Mouse (Mus musculus): Measurements from ENCODE around the gene Prss43. TPM values are rescaled to one million over a fixed set of nuclear protein-coding genes. Genes with fewer than 3 reads are reported as not detected.

The Prss43 gene
- polyA plus RNA-seq (2014; fragmentation: Nextera tagmentation; extraction: Ambion mirVana): not detected in 2 replicates

DNA sequence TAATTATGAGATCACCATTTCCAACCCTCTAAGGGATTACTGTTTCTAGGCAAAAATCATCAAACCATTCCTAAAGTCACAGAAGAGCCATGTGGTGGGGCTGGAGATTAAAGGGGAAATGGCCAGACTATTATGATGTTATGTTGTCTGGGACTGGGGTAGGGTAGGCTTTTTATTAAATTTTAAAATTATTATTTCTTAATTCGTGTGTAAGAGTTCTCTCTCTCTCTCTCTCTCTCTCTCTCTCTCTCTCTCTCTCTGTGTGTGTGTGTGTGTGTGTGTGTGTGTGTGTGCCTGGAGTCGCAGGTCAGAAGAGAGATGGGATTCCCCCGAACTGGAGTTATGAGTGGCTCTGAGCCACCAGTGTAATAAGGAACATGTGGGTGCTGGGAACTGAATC is at the start of gene Prss43:
Gene Prss43, plus strand, starts transcription at position 301 of the 400 bp plus-strand sequence.
- Histone ChIP-seq H3K9me3 (replicated peaks; ENCODE audit: control insufficient read depth, low read length) (no peaks in the 10 kb centered on the region), H3K4me1 (ENCODE audit: control insufficient read depth, insufficient read depth, low read length) (no peaks in the 10 kb centered on the region), H3K4me2 (no peak within 1 kb of the TSS), H3K4me3 (ENCODE audit: low read depth, low read length) (no peak within 1 kb of the TSS), H3K36me3 (ENCODE audit: control insufficient read depth, insufficient read depth, low read length) (no peaks in the 10 kb centered on the region), H3K9ac (ENCODE audit: low read depth, low read length) (no peak within 1 kb of the TSS), H3K27ac (ENCODE audit: low read depth, low read length) (no peak within 1 kb of the TSS), H3K27me3 (ENCODE audit: control insufficient read depth, insufficient read depth, low read length) (peaks cover 3% of the 10 kb centered on the region; the same call in 1 of the 2 replicates)
- 63% methylated on average over 3 of the region's 3 CpGs for WGBS (ENCODE audit: insufficient replicate concordance)
- no peak for ATAC-seq (replicated peaks; ENCODE audit: insufficient number of reproducible peaks, low FRiP score, low TSS enrichment)

DNA sequence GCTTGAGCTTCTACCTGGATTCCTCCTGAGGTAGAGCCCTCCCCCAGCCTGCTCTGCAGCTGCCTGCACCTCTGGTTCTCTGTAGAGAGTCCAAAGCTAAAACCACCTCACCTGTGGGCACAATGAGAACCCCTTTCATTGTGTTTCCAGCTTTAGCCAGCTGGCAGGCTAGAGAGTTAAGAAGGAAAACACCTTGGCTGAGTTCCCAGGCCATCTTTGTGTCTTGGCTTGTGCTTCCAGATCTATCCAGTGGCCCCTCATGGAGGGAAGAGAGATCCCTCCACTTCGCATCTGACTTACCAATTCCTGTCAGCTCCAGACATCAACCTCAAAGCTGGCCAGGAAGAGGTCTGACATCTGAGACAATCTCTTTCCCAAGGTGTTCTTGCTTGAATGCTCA is 48.4 kb upstream of the Prss43 start:
- Histone ChIP-seq H3K36me3 (ENCODE audit: control insufficient read depth, insufficient read depth, low read length) (no peaks in the 10 kb centered on the region), H3K9me3 (replicated peaks; ENCODE audit: control insufficient read depth, low read length) (no peaks in the 10 kb centered on the region), H3K9ac (ENCODE audit: low read depth, low read length) (no peak overlapping the region), H3K4me3 (ENCODE audit: low read depth, low read length) (no peak overlapping the region), H3K4me1 (ENCODE audit: control insufficient read depth, insufficient read depth, low read length) (peaks cover 20% of the 10 kb centered on the region), H3K27me3 (ENCODE audit: control insufficient read depth, insufficient read depth, low read length) (no peaks in the 10 kb centered on the region), H3K27ac (ENCODE audit: low read depth, low read length) (no peak overlapping the region), H3K4me2 (no peak overlapping the region)
- 88% methylated on average over 1 of the region's 1 CpGs for WGBS (ENCODE audit: insufficient replicate concordance)
- ATAC-seq (replicated peaks; ENCODE audit: insufficient number of reproducible peaks, low FRiP score, low TSS enrichment): no peak

DNA sequence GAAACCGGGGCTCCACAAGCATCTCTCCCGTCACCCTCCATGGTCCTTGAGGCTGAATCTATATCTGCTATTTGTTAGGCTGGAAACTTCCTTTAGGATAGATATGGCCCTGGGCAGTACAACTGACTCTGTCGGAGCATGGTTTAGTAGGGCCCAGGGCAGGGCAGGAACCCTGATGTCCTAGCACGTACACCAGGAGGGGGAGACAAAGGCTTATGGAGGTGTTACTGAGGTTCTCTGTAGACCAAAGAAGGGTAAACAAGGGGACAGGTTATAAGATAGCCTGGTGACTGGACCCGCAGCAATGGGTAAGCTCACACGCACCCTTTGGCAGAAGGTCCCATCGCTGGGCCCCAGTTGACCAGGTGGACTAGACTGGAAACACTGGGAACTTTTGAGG is 47.9 kb upstream of the Prss43 start:
- Histone ChIP-seq H3K4me1 (ENCODE audit: control insufficient read depth, insufficient read depth, low read length) (peaks cover 21% of the 10 kb centered on the region), H3K36me3 (ENCODE audit: control insufficient read depth, insufficient read depth, low read length) (no peaks in the 10 kb centered on the region), H3K4me3 (ENCODE audit: low read depth, low read length) (no peak overlapping the region), H3K4me2 (no peak overlapping the region), H3K27ac (ENCODE audit: low read depth, low read length) (no peak overlapping the region), H3K9ac (ENCODE audit: low read depth, low read length) (no peak overlapping the region), H3K27me3 (ENCODE audit: control insufficient read depth, insufficient read depth, low read length) (no peaks in the 10 kb centered on the region), H3K9me3 (replicated peaks; ENCODE audit: control insufficient read depth, low read length) (no peaks in the 10 kb centered on the region)
- WGBS (ENCODE audit: insufficient replicate concordance): 75% methylated on average over 7 of the region's 7 CpGs
- ATAC-seq (replicated peaks; ENCODE audit: insufficient number of reproducible peaks, low FRiP score, low TSS enrichment): no peak

DNA sequence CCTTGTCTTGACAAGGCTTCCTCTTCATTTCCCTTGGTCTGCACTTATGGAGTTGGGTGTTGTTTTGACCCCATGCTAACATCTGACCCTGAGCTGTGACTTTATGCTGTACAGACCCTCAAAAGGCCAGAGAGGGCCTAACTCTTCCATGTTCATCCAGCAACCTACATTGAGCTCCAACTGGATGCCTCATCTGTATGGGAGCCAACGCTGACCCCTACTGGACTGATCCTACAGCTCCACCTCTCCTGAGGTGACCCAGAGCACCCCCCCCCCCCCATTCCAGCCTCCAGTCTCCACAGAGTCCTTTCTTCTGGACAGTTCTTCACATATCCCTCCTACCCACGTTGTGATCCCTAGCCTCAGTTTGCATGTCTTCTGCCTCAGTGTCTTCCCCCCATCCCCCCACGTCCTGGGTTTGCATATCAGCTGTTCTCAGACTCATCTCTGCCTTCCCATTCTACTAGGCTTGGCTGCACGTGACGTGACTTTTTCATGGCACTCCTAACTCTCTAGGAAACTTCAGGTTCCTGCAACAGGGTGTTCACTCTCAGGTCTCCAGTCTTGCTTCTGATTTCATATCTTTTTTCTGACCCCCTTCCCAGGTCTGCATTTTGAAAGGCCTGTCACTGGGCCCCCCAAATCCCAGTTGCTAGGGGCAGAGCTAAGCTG is 47.1 kb upstream of the Prss43 start:
- H3K4me1 ChIP-seq (ENCODE audit: control insufficient read depth, insufficient read depth, low read length): peaks cover 22% of the 10 kb centered on the region
- WGBS (ENCODE audit: insufficient replicate concordance): 51% methylated on average over 5 of the region's 5 CpGs
- H3K4me2 ChIP-seq: no peak overlapping the region
- no peak overlapping the region for H3K9ac ChIP-seq (ENCODE audit: low read depth, low read length)
- ATAC-seq (replicated peaks; ENCODE audit: insufficient number of reproducible peaks, low FRiP score, low TSS enrichment): no peak
- no peak overlapping the region for H3K4me3 ChIP-seq (ENCODE audit: low read depth, low read length)
- H3K36me3 ChIP-seq (ENCODE audit: control insufficient read depth, insufficient read depth, low read length): no peaks in the 10 kb centered on the region
- no peak overlapping the region for H3K27ac ChIP-seq (ENCODE audit: low read depth, low read length)
- H3K9me3 ChIP-seq (replicated peaks; ENCODE audit: control insufficient read depth, low read length): no peaks in the 10 kb centered on the region
- H3K27me3 ChIP-seq (ENCODE audit: control insufficient read depth, insufficient read depth, low read length): no peaks in the 10 kb centered on the region

DNA sequence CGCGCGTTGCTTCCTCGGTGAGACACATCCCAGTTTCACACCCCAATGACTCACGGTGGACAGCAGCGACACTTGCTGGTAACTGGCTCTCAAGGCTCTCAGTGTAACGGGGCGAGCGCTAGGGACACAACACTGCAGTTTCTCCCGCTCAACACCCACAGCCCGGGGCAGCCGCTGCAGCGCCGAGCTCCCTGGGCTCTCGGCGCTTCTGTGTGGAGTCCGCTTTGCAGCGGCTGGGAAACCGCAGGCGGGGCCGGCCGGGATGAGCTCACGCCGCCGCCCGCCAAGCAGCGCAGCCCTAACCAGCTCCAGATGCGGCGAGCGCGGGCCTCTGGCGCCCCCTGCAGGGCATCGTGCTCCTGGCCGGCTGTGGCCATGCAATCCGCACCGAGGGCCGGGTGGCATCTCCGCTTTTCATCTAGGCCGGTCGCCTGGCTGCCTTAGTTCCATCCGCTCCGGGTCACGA is 45.2 kb upstream of the Prss43 start:
- Histone ChIP-seq H3K4me3 (ENCODE audit: low read depth, low read length) (peak overlapping the region; percentile 57), H3K27ac (ENCODE audit: low read depth, low read length) (peak overlapping the region; percentile 59), H3K9ac (ENCODE audit: low read depth, low read length) (peak overlapping the region; percentile 69), H3K9me3 (replicated peaks; ENCODE audit: control insufficient read depth, low read length) (no peaks in the 10 kb centered on the region), H3K4me1 (ENCODE audit: control insufficient read depth, insufficient read depth, low read length) (peaks cover 13% of the 10 kb centered on the region), H3K4me2 (peak overlapping the region; percentile 83), H3K27me3 (ENCODE audit: control insufficient read depth, insufficient read depth, low read length) (no peaks in the 10 kb centered on the region), H3K36me3 (ENCODE audit: control insufficient read depth, insufficient read depth, low read length) (no peaks in the 10 kb centered on the region)
- ATAC-seq (replicated peaks; ENCODE audit: insufficient number of reproducible peaks, low FRiP score, low TSS enrichment): peak; percentile 87
- WGBS (ENCODE audit: insufficient replicate concordance): under 1% methylated on average over 43 of the region's 43 CpGs

DNA sequence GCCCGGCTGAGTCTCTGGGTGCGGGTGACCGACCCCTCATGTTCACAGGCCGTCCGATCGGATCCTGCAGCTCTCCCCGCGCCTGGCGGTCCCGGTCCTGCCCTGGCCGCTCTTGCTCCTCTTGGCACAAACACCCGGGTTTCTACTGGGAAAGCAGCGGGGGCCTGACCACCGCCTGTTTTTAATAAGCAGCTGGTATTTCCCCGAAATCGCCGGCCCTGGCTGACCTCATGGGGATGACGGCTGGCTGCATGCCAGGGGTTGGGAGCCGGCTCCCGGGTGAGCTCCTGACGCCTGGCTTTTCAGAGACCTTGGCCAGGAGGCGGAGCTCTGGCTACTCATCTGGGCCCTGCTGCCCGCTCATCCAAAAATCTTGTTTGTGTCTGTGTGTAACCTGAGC is 44.8 kb upstream of the Prss43 start:
- peak overlapping the region; percentile 69 for H3K9ac ChIP-seq (ENCODE audit: low read depth, low read length)
- peak; percentile 51 for ATAC-seq (replicated peaks; ENCODE audit: insufficient number of reproducible peaks, low FRiP score, low TSS enrichment)
- H3K27ac ChIP-seq (ENCODE audit: low read depth, low read length): peak overlapping the region; percentile 59
- H3K4me1 ChIP-seq (ENCODE audit: control insufficient read depth, insufficient read depth, low read length): peaks cover 13% of the 10 kb centered on the region
- peak overlapping the region; percentile 57 for H3K4me3 ChIP-seq (ENCODE audit: low read depth, low read length)
- no peaks in the 10 kb centered on the region for H3K27me3 ChIP-seq (ENCODE audit: control insufficient read depth, insufficient read depth, low read length)
- peak overlapping the region; percentile 83 for H3K4me2 ChIP-seq
- H3K36me3 ChIP-seq (ENCODE audit: control insufficient read depth, insufficient read depth, low read length): no peaks in the 10 kb centered on the region
- no peaks in the 10 kb centered on the region for H3K9me3 ChIP-seq (replicated peaks; ENCODE audit: control insufficient read depth, low read length)
- WGBS (ENCODE audit: insufficient replicate concordance): 1% methylated on average over 23 of the region's 23 CpGs

DNA sequence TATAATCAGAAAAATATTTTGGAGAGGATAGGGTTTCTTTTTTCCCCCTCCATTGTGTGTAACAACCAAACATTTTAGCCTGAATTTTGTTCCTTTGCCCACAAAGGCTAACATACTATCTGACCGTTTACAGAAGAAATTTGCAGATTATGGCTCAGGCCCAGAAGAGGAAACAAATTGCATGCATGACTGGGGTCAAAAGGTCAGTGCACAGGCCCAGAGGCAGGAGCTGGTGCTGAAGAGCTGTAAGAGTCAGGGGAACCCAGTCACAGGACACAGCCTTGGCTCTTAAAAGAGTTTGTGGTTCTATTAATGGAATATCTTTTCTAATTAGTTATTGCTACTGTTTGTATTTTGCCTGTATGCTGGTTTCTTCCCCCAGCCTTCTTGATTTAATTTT is 42.9 kb upstream of the Prss43 start:
- Histone ChIP-seq H3K36me3 (ENCODE audit: control insufficient read depth, insufficient read depth, low read length) (no peaks in the 10 kb centered on the region), H3K27ac (ENCODE audit: low read depth, low read length) (no peak overlapping the region), H3K4me1 (ENCODE audit: control insufficient read depth, insufficient read depth, low read length) (peaks cover 13% of the 10 kb centered on the region), H3K4me3 (ENCODE audit: low read depth, low read length) (no peak overlapping the region), H3K4me2 (no peak overlapping the region), H3K9ac (ENCODE audit: low read depth, low read length) (no peak overlapping the region), H3K9me3 (replicated peaks; ENCODE audit: control insufficient read depth, low read length) (no peaks in the 10 kb centered on the region), H3K27me3 (ENCODE audit: control insufficient read depth, insufficient read depth, low read length) (no peaks in the 10 kb centered on the region)
- WGBS (ENCODE audit: insufficient replicate concordance): 17% methylated on average over 1 of the region's 1 CpGs
- ATAC-seq (replicated peaks; ENCODE audit: insufficient number of reproducible peaks, low FRiP score, low TSS enrichment): no peak

DNA sequence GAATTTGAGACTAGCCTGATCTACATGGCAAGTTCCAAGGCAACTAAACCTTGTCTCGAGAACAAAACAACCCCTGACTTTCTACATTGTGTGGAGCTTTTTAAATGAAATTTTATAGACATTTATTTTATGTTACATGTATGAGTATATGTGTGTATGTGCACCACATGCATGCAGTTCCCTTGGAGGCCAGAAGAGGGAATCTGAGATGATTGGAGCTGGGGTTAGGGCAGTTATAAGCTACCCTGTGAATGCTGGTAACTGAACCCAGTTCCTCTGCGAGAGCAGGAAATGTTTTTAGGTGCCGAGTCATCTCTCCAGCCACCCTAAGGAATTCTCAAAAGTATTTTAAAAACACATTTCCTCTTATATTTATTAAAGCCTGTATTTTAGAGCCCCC is 38.3 kb upstream of the Prss43 start:
- no peaks in the 10 kb centered on the region for H3K27me3 ChIP-seq (ENCODE audit: control insufficient read depth, insufficient read depth, low read length)
- H3K9ac ChIP-seq (ENCODE audit: low read depth, low read length): no peak overlapping the region
- 84% methylated on average over 3 of the region's 3 CpGs for WGBS (ENCODE audit: insufficient replicate concordance)
- H3K27ac ChIP-seq (ENCODE audit: low read depth, low read length): no peak overlapping the region
- H3K4me3 ChIP-seq (ENCODE audit: low read depth, low read length): no peak overlapping the region
- no peaks in the 10 kb centered on the region for H3K9me3 ChIP-seq (replicated peaks; ENCODE audit: control insufficient read depth, low read length)
- no peak for ATAC-seq (replicated peaks; ENCODE audit: insufficient number of reproducible peaks, low FRiP score, low TSS enrichment)
- H3K4me2 ChIP-seq: no peak overlapping the region
- 0 out of 2 replicates have a peak, but pooled peaks cover 3% of the 10 kb centered on the region for H3K4me1 ChIP-seq (ENCODE audit: control insufficient read depth, insufficient read depth, low read length)
- no peaks in the 10 kb centered on the region for H3K36me3 ChIP-seq (ENCODE audit: control insufficient read depth, insufficient read depth, low read length)

DNA sequence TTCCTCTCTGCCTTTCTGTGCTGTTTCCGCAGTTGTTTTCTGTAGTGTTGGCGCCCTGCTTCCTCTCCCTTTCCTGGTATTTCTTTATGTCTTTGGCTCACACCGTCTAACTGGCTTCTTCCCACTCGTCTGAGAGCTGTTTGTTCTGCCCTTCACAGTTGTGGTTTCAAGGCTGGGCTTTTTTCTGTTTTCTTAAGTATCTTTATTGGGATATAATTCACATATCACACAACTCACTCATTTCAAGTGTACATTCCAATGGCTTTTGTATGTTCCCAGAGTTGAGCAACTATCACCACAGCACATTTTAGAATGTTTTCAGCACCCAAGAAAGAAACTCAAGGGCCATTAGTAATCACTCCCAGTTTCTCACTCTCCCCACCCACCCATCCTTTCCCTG is 36.0 kb upstream of the Prss43 start:
- H3K27ac ChIP-seq (ENCODE audit: low read depth, low read length): no peak overlapping the region
- 58% methylated on average over 4 of the region's 4 CpGs for WGBS (ENCODE audit: insufficient replicate concordance)

More for the DNA sequence above, 36.0 kb upstream of the Prss43 start:
- Histone ChIP-seq H3K4me1 (ENCODE audit: control insufficient read depth, insufficient read depth, low read length) (no peaks in the 10 kb centered on the region), H3K9ac (ENCODE audit: low read depth, low read length) (no peak overlapping the region), H3K4me3 (ENCODE audit: low read depth, low read length) (no peak overlapping the region), H3K36me3 (ENCODE audit: control insufficient read depth, insufficient read depth, low read length) (no peaks in the 10 kb centered on the region), H3K27me3 (ENCODE audit: control insufficient read depth, insufficient read depth, low read length) (no peaks in the 10 kb centered on the region), H3K4me2 (no peak overlapping the region), H3K9me3 (replicated peaks; ENCODE audit: control insufficient read depth, low read length) (no peaks in the 10 kb centered on the region)
- no peak for ATAC-seq (replicated peaks; ENCODE audit: insufficient number of reproducible peaks, low FRiP score, low TSS enrichment)
